Mouse (Mus musculus): Measurements from ENCODE around the gene Mrm3.

Mrm3 gene

DNA sequence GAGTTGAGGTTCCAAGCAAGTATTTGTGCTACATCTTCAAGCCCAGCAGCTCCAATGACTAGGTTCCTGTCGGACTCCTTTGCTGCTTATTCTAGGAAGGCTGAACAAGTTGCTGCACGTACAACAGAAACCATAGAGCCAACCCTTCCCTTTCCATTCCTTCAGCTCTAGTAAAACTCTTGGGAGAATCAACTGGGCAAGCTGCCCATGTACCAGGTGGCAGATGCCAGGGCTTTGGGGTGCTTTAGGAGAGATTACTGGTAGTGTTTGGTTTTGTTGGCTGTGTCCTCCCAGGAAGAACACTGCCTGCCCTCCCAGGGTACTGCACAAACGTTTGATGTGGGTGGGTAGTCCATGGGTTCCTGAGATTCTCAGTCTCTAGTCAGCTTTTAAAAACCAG is 8.5 kb downstream of the Mrm3 start:
- DNase-seq (ENCODE audit: low spot score in 2 of 2), result no peak

DNA sequence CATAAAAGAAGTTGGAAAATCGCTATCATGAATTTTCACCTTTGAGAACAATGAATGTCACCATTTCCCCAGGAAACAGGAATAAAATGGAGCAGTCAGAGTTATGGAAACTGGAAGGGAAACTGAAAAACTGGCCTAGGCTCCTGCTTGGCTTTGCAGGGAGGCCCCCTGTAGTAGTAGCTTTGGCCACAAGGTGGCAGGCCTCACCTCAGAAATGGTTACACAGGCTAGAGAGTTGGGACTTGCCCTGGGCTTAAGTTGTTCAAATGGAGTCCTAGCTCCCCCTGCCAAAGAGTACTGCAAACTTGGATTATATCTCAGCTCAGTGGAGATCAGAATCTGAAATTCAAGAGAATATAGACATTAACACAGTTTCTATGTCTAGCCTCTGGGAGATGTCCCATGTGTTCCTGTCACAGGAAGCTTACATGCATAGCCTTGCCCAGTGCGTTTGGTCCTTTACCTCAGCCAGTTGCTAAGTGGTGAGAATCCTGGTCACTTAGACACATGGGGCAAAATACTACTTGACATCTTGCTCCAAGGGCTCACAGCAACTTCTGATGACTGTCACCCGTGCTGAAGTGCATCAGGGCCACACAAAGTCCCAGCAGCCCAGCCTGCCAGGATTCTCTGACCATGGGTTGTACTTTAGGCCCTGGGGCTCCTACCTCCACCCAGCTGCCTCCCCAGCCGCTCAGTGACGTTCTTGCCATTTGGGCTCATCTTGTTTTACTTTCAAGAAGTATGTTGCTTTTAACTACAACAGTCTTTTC is 9.8 kb downstream of the Mrm3 start:
- DNase-seq (ENCODE audit: low spot score in 2 of 2), result peak; percentile 60 to 81

DNA sequence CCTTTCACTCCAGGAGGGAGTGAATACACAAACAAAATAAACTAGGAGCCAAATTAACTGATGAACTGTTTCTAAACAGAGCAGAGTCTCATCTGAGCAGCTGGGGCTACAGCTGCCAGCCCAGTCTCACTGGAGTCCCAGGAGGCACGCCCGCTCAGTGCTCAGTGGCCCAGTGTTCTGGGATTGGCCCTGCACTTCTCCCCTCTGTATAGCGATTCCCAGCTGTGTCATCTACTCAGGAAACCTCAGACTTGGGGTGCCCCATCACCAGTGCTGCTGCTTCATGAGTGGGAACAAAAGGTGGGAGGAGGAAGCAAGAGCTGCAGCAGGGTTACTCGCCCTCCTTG is 10.4 kb downstream of the Mrm3 start:
- no peak for DNase-seq (ENCODE audit: low spot score in 2 of 2)

DNA sequence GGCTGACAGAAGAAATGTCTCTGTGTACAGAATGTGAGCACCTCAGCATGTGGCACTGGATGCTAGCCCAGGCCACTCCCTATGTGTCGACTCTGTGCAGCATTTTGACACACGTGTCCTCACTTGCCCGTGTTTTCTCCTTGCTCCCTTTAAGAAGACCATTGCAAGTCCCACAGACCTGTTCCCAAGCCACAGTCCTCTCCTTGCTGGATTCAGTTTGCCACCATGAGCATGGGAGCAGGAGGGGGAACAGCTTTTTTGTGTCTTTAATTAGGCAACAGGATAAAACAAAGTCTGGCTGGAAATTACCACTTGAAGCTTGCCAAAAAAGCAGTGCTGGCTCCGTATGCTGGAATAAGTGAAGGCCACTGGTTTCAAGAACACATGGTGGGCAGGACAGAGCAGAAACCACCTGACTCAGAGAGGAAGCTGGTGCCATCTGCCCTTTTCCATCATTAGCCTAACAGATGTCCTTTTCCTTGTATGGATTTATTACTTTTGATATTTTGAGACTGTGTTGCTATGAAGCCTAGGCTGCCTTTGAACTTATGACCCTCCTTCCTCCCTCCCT is 12.0 kb downstream of the Mrm3 start:
- no peak for DNase-seq (ENCODE audit: low spot score in 2 of 2)

DNA sequence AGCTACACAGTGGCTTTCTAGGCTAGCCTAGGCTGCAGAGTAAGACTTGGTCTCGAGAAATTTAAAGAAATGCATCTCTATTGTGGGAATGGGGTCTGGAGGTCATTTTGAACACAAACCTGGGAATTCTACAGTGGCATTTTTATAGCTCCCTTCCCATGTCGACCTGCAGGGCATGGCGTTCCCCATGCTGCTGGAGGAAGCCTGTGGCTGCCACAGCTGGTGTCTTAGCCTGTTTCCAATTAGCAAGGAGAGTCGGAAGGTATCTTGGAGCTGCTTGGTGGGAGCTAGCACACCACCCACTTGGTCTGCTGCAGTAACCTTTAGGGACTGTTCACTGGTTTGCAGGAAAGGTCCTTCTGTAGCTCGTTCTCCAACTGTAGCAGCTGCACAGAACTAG is 12.6 kb downstream of the Mrm3 start:
- no peak for DNase-seq (ENCODE audit: low spot score in 2 of 2)

DNA sequence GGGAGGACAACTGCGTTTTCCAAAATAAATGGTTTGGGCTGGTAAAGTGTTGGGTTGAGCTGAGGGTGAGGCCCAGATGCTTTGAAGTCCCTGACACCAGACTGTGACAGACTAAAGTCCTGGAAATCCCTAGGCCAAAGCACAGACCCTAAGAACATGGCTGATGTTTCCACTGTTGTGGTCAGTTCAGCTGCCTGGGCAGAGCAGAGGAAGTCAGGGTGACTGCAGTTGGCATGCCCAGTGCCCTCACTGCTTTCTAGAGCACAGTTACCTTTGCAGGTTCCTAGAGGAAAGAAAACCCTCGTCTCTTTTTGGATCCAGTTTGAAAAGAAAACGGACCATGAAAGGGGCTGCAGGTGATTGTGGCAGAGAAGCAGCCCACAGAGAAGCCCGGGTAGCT is 13.9 kb downstream of the Mrm3 start:
- DNase-seq (ENCODE audit: low spot score in 2 of 2), result no peak

DNA sequence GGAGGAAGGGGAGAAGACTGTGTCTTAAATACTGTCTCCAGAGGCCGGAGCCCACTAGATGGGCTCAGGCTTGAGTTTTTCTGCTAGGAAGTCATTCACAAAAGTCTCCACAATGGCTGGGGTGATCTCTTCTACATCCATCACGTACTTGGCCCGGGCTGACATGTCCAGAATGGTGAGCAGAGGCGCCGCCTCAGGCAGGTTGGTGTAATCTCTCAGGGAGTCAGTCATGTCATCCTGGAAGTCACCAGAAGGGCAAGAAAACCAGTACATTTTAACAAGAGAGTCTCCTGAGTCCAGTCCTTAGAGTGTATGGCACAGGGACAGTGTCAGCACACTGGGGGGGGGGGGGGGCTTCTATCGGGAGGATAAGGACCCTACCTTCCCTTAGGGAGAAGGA is 15.0 kb downstream of the Mrm3 start:
- DNase-seq (ENCODE audit: low spot score in 2 of 2), result no peak

DNA sequence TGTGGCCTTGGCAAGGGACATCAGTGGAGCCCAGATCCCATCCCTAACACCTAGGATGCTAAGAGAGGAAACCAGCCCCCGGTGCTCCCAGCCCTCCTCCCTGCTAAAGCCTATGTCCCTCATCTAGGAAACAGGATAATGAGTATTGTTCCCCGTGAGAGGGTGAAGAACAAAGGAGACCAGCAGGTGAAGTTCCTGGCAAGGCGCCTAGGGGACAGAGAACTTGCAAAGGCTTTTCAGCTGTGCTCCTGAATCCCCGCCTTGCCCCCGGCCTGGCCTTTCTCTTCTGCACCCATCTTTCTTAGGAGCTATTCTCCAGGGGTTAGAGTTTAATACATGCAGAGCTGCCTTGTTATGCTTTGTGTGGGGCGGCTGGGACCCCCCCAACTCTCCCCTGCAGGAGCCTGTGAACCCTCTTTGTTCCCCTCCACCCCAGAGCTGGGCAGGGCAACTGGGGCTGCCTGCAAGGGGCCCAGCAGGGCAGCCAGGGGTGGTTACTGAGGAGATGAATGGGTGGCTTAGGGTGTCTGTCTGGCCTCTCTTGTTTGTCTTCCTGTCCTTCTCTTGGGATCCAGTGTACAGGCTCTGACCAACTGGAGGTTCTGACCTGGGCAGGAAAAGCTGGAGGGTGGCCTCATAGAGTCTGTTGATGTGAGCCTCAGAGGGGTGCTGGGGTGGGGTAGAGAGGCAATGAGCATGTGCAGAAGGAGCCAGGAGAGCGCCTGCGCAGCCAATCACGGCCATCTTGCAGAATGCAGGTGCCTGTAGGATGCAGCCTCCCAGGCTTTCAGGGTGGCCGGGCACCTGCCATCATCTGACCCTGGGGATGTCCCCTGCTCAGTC is 16.9 kb downstream of the Mrm3 start:
- no peak for DNase-seq (ENCODE audit: low spot score in 2 of 2)

DNA sequence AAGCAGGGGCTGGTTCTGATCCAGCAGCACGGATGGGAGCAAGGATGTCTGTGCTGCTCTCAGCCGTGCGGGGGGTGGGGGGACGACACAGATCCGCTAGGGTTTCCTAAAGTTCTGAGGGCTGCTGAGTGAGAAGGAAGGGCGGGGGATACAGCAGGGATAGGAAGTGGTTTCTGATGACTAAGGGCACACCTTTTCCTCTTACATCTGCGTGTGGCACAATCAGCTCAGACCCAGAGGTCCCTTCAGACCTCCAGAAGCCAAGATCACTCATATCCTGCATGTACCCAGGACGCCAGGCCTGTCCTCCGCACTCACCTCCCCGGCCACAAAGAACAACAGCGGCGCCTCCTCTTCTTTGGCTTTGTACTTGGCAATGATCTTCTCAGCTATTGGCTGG is 17.7 kb downstream of the Mrm3 start:
- no peak for DNase-seq (ENCODE audit: low spot score in 2 of 2)

DNA sequence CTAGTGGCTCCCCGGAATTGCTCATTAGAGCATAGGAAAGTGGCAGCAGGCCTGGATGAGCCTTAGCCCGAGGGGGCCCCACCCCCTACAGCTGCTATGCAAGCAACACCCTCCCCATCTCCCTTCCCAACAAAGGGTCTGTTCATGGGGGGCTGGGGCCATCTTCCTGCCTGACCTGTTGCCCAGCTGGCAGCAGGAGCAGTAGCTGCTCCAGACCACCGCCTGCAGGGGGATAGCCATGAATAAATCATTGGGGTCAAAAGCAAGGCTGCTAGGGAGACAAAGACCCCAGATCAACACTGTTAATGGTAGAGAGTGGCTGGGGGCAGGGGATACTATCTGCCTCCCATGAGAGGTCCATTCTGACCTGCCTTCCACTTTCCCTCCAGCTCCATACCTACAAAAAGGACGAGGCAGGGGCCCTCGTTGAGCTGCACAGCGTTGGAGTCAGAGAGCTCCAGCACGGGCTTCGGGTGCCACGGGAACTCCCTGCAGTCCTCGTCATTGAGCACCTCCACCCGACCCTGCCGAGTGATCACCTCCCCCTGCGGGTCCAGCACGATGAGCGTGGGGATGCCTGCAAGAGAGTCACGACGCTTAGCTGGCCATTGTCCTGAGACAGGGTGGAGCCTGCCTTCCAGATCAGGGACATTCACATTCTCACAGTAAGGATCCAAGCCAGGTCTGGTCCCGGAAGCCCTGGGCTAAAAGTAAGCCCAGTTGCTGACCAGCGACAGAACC is 19.3 kb downstream of the Mrm3 start:
- no peak for DNase-seq (ENCODE audit: low spot score in 2 of 2)

DNA sequence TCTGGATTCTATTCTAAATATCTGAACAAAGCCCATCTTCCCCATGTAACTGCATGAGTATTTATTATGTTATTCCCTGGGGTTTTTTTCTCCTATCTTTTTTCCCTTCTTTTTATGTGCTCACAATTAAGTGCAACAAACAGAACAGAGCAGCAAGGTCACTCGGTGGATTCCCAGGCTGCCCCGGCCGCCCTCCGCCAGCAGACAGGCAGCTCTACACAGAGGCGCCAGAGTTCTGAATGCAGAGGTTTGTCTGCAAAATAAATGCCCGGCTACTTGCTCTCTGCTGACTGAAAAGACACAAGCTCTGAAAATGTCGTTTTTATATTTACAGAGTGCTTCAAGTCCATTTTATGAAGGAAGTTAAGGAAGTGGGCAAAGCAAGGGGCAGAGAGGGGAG is 24.0 kb downstream of the Mrm3 start:
- DNase-seq (ENCODE audit: low spot score in 2 of 2), result no peak

DNA sequence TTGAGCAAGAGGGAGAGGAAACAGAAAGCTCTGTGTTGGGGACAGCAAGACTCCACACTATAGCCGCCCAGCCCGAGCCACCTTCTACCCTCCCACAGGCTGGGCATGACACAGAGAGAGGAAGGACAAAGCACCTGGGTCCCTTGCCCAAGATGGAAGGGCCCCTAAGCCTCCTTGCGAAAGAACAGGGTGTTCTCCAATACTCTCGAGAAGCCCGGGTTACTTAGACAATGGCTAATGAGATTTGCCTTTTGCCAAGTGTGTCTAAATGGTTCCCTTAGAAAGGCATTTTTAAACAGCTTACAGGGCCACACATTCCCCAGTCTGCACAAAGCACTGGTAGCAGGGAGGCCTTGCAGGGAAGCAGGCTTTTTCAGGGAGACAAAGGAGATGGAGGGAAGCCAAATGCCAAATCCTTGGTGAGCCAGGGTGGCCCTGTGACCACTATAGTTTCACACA is 24.5 kb downstream of the Mrm3 start:
- DNase-seq (ENCODE audit: low spot score in 2 of 2), result no peak

DNA sequence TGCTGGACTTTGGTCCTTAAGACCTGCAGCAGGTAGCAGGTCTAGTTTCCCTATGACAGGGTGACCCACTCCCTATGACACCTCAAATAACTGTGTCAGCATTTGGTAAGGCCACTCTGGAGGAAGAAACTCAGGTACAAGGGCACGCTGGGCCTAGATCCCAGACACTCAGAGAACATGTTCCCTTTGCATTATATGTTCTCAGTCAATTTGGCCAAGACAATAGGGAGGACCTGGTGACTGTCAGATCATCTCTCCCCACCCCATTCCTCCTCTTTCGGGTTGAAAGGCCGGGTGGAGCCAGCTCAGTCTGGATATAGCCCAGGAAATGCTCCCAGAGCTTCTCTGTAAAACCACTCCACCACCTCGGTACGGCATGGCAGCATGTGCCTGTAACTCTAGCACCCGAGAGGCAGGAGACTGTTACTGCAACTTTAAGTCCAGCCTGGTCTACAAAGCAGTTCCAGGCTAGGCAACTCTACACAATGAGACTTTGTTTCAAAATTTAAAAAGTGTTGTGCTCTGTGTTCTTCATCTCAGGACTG is 25.1 kb downstream of the Mrm3 start:
- DNase-seq (ENCODE audit: low spot score in 2 of 2), result no peak

DNA sequence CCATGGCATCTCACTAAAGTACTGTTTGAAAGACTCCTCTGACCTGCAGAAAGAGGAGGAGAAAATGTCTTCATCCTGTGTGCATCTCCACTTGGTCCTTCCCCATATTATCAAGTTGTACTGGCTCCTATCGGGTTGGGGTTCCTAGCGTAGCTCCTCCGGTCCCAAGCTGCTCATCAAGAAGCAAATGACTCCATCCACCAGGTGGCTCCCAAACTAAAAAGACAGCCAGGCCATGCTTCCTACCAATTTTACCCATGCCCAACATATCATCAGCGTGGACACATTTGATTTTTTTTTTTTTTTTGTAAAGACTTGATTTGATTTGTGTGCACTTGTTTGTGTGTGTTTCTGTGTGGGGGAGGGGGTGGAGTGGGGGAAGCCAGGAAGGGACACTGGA is 28.9 kb downstream of the Mrm3 start:
- no peak for DNase-seq (ENCODE audit: low spot score in 2 of 2)

DNA sequence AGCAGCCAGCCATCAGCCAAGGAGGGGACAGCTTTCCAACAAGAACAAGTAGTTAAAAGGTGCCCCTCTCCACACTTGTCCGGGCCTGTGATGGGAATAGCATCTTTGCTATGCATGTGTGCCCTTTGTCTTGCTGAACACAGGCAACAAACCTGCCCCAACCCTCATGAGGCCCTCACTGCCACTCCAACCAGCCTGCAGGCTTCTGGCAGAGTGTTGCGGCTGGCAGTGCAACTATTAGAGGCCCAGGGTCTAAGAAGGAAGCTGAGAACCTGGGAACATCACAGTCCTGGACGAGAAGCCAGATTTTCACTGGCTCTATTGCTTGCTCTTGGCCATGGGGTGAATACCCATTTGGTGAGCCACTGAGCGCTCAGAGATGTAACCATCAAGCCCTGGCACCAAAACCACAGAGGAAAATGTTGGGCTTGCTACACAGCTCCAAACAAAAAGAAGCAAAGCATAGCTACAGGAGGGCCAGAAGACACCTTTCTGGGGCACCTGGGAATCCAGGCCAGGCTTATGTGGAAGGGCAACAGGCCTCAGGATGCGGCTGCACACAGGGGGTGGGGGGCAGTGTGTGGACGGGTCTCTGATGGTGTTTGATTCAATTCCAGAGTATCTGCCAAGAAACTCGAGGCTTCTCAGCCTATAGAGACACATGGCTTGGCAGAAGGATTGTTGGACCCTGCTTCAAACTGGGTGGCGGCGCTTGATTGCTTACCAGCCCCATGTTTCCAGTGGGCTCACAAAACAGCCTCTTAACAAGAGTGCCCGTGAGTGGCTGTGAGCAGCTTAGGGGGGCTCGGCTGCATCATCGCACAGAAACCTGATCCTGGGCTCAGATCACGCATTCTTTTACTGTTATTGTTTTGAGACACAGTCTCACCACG is 35.7 kb downstream of the Mrm3 start:
- DNase-seq (ENCODE audit: low spot score in 2 of 2), result no peak

DNA sequence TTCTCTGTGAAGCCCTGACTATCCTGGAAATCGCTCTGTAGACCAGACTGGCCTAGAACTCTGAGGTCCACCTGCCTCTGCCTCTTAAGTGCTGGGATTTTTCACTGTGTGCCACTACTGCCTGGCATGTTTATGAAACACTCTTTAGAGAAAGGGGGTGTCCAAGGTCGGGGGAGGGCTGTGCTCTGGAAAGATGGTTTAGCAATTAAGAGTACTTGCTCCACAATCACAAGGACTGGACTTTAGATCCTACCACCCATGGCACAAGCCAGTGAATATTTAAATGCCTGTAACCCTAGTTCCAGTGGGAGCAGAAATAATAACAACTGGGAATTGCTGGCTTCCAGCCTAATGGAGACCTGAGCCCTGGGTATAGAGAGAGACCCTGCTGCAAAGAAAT is 36.5 kb downstream of the Mrm3 start:
- no peak for DNase-seq (ENCODE audit: low spot score in 2 of 2)

DNA sequence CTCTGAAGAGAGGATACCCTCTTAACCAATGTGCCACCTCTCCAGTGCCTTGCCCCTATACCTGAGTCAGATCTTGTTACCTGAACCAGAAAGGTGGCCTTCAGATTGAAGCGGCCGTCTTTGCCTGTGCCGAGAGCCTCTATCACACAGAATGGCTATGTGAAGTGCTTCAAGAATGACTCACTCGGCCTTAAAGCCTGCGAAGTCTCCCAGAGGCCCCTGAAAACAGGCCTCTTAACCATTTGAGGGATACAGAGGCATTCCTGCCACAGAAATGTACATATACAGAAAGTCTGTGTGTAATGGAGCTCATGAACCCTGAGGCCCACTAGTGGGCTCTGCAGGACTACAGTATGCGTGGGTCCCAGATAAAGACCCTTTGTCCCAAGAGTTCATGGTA is 40.3 kb downstream of the Mrm3 start:
- DNase-seq (ENCODE audit: low spot score in 2 of 2), result no peak

DNA sequence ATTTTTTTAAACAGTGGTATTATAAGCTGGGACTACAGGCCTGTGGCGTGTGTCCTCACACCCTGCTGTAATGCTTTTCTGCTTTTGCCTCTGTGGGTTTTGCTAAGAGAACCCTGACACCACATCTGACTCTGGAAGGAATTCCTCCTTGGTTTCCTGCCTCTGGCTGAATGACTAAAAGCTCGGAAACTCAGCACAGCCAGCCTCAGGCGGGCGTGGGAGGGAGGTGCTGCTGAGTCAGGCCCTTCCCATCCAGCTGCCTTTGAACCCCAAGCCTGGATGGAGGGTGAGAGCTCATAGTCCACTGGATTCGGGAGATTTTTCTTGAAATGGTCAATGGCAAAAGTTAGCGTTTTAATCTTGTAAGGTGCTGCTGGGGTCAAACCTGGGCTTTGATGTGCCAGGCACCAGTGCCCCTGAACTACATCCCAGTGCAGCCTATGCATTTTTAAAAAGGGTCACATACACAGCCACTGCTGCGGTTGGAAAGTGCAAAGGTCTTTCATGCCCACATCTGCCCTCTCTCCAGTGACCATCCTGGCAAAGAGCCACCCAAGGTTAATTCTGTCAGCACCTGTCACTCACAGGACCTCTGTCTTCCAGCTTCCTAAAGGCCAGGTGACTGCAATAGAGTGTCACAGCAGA is 42.0 kb downstream of the Mrm3 start:
- DNase-seq (ENCODE audit: low spot score in 2 of 2), result no peak

DNA sequence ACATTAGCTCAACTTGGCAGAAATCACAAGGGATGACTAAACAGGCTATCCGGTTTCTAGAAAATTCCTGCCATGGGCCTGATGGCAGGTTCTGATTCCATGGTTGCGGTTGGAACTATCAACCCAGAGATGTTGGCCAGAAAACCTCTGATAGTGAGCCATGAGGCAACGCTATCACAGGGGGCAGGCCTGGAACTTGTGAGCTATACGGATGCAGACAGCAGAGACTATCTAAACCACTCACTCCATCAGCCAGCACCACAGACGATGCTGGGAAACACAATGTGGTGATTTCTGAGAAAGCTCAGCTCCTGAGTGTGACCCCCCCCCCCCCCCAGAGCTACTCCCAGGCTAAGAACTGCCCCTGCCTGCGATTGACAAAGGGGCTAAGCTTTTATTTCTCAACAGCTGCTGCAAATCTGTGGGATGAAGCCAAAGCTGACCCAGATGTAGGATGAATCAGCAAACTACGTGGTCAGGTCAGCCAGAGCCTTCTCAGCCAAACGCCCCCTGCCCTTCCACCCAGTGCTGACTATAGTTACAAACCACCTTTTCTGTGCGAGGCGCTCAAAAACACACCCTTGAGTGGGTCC is 43.1 kb downstream of the Mrm3 start:
- no peak for DNase-seq (ENCODE audit: low spot score in 2 of 2)

DNA sequence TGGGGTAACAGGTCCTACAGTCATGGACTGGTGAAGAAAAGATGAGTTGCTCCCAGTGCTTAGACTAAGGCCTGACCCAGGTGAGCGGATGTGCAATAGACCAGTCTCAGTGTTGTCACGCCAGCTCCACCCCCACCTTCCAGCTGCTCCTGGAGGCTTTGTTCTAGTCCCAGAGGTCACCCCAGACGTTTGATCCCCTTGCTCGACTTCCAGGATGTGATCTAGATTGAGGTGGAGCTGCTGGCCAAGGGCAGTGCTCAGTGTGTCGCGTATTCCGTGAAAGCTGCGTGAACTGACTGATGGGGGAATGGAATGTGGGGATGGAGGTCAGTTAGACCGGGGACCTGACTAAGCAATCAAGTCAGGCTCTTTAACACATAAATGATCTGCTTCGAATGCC is 43.8 kb downstream of the Mrm3 start:
- no peak for DNase-seq (ENCODE audit: low spot score in 2 of 2)

Measured in thymus, postnatal 10 days (tissue).